Mouse (Mus musculus): ENCODE measurements around the gene Ints2. TPM values are rescaled to one million over a fixed set of nuclear protein-coding genes. Genes with fewer than 3 reads are reported as not detected.

Ints2 gene
- polyA plus RNA-seq, 1 experiment from 2014 or later: 8.2 TPM

DNA sequence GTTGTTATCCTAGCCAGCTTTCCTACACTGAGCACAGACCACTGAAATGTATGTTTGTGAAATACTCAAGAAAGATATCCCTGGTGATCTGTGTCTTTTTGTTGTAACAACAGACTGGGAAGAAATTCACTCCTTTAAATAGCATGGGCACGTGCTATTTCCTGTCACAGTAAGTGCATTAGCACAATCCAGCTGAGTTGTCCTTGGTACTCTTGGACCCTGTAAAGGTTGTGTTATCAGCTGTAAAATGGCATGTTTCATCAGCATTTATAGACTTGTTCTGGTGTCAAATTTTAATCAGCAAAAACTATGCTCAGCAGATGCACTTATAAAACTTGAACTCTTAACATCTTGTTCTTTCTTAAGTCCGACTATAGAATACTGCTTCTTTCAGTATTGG, 86.6 kb downstream of the Ints2 start:
- Histone ChIP-seq H3K27ac (replicated peaks) (no peak overlapping the region), H3K27me3 (no peaks in the 10 kb centered on the region), H3K4me2 (no peak overlapping the region), H3K36me3 (replicated peaks) (0 out of 2 replicates have a peak, but pooled peaks cover 2% of the 10 kb centered on the region), H3K9me3 (replicated peaks) (no peaks in the 10 kb centered on the region), H3K4me1 (replicated peaks) (peaks cover 5% of the 10 kb centered on the region; the same call in 1 of the 2 replicates), H3K9ac (no peak overlapping the region), H3K4me3 (replicated peaks) (no peak overlapping the region)
- 67% methylated on average over 2 of the region's 2 CpGs for WGBS (ENCODE audit: insufficient replicate concordance)
- no peak for ATAC-seq (ENCODE audit: insufficient read depth)

Other genes starting within 250 kb of the Ints2 start
- 5.6 and 6.2 TPM in 2 replicates for gene Brip1, start 56.4 kb downstream of the Ints2 start, polyA plus RNA-seq (2015; fragmentation: Nextera tagmentation; extraction: Ambion mirVana)
- gene Med13, start 100.0 kb upstream of the Ints2 start, polyA plus RNA-seq (2015; fragmentation: Nextera tagmentation; extraction: Ambion mirVana): 2.6 and 4.1 TPM in 2 replicates
- 14.0 and 17.2 TPM in 2 replicates for gene Rnft1, start 227.1 kb upstream of the Ints2 start, polyA plus RNA-seq (2015; fragmentation: Nextera tagmentation; extraction: Ambion mirVana)

Measured in liver, embryonic 15.5 days (tissue).